Mouse (Mus musculus): ENCODE measurements around the gene Chad.
A peak's percentile ranks its signal among the peaks of the same experiment; 100 is the strongest.

The Chad gene

DNA sequence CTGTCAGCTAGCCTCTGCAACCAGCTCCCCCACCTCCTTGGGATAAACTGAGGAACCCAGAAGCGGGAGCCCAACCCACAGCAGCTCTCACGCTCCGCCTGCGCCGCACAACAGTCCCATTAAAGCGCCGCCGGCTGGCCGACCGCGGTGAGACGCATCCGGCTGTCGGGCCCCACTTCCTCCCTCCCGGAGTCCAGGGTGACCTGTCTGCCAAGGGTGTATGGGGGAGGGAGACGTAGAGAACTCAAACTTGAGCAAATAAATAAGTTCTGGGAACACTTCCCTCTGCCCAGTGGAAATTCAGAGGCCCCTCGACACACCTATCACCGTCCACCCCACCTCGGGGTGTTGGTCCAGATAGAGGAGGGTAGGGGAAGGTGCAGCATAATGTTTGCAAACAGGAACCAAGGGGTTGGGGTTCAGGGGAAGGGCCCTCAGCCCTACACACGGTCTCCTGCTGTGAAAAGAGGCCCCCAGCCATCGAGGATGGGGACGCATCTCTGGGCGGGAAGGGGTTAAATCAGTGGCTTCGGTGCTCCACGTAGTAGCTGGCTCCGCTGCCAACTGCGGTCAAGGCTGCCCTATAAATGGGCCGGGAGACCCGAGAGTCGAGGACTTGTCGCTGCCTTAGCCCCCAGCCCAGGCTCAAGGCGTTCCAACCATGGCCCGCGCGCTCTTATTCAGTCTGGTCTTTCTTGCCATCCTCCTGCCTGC is at the start of gene Chad:
TSS of gene Chad (plus strand) at position 611 of the 714 bp plus-strand sequence.
- DNase-seq (ENCODE audit: low spot score in 2 of 2) = no peak

DNA sequence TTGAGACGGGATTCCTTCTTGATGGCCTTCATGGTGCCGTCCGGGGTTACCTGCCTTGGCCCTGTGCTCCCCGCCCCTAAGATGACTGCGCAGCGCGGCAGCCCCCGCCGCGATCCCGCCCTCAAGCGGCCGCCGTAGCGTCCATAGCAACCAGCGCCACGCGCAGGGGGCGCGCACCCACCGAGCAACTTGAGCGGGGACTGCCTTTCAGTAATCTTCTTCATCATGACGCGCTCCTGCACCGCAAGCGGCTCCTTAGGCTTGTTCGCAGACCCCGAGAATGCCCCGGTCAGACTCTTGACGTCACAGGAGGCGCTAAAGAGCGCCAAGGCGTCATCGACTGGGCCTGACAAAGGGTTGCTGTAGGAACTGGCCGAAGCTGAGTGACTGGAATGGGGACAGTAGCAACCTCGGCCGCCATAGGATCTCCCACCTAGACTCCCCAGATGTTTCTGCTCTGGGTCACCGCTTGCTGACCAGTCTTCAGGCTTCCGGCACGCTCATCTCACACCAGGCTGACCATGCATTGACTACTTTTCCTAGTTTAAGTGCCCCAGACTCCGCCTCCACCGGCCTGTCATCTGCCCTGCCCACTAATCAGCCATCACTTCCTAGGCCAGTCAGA is 43.5 kb upstream of the Chad start, which contains the start of gene Mycbpap:
TSS of gene Mycbpap (minus strand) at position 524 of the 625 bp plus-strand sequence.
- DNase-seq (ENCODE audit: low spot score in 2 of 2) = peak; percentile 35 to 67

DNA sequence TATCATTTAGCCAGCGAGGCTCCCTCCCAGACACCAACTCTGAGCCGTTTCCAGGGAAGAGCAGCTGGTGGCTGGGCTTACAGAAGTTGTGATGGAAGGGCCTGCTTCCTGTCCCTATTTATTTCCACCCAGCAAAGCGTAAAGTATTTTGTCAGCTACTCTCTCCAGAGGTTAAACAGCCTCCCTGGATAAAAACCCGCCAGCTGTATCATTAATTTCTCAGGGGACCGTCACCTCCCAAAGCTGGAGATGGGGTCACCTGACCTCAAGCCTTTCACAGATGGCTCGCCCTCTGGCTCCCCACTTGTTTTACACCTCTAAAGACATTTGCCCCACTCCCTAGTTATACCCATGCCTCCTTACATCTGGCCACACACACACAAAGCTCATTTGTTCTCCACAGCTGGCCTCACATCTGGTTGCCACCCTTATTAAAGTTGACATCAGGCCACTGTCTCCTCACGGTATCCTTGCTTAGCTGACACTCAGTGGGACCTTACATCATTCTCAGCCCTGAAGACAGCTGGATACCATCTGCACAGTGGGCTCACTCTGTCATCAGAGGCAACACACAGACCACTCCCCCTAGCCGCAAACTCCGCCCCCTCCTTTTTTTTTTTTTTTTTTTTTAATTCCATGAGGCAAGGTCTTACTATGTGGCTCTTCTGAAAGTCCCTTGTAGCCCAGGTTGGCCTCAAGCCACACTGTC is 38.5 kb upstream of the Chad start:
- no peak for DNase-seq (ENCODE audit: low spot score in 2 of 2)

DNA sequence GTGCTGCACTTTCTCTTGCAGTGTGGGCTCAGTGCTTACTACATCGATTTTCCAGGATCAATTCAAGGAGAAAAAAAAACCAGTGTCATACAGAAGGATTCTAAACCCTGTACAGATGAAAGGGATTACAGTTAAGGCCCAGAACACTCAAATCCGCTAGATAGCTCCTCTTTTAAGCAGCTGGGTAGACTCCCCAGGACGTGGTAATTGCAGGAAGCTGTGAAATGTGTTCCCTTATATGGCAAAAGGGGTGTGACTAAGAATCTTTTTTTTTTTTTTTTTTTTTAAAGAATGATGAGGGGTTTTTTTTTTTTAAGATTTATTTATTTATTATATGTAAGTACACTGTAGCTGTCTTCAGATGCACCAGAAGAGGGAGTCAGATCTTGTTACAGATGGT is 36.0 kb upstream of the Chad start:
- DNase-seq (ENCODE audit: low spot score in 2 of 2) = no peak

DNA sequence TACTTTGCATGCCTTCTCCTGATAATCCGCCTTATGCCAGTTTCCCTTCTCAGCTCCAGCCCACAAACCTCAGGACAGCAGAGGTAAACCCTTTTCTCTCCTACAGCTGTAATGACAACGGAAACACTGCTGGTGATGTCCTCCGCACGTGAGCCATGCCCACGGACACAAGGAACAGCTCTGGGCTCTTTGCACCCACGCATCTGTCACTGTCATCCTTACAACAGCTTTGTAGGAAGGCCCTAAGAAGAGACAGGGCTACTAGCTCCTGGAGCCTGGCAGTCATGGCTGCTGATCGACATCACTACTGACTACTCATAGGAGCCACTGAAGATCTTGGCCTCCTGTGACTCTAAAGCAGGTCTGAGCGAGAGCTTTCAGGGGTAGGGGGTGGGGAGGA is 31.7 kb upstream of the Chad start:
- DNase-seq (ENCODE audit: low spot score in 2 of 2) = no peak

DNA sequence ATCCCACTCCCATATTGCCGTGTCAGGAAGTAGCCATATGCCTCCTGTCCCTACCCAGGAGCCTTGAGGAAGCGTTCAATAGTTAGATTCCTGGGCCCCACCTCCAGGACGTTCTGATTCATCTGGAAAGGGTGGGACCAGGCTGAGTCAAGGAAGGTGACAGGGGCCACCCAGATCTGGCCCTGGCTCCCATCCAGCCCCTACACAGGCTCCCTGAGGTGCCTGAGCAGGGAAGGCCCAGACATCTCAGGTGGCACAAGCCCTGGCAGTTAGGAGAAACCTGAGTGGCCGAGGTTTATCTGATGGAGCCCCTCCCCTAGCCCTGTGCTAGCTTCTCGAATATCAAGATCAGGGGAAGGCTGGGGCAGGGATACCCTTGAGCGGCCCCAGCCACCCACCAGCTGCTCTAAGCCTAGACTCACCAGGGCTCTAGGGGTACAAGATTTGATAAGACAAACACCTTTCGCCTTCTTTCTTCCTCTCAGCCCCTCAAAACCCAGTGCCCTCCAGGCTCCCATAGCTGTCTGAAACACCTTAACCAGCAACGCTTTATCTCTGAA is 26.0 kb upstream of the Chad start:
- peak; percentile 55 to 62 for DNase-seq (ENCODE audit: low spot score in 2 of 2)

DNA sequence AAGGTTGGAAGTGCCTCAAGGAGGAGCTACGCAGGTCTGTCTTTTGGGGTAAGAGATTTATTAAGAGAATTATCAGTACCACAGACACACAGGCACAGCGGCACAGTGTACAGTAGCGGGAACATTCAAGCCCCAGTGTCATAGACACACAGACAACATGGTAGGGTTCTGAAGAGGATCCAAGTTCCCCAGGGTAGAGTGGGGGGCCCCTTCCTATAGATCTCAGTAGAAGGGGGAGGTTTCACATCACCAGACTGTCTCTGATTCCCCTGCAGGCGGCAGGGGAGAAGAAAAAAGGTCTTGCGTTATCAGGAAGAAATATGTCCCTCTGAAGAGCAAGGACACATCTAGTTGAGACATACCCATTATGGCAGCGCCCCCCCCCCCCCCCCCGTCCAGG is 25.1 kb upstream of the Chad start:
- DNase-seq (ENCODE audit: low spot score in 2 of 2) = no peak

DNA sequence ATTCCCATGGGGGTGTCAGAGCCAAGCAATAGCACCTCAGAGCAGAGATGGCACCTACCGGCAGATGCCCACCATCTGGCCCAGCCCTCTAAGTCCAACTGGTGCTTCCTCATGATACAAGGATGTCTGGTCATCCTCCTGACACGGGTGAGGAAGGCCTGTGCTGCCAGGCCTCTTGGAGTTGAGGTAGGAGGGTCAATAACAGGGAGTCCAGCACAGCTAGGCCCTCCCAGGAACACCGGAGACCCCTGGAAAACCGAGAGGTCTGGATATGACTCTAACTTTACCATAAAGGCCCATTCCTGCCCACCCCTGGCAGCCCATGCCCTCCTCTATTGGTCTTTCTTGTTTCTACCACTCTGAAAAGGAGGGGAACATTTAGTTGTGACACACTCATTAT is 22.4 kb upstream of the Chad start:
- DNase-seq (ENCODE audit: low spot score in 2 of 2) = no peak

DNA sequence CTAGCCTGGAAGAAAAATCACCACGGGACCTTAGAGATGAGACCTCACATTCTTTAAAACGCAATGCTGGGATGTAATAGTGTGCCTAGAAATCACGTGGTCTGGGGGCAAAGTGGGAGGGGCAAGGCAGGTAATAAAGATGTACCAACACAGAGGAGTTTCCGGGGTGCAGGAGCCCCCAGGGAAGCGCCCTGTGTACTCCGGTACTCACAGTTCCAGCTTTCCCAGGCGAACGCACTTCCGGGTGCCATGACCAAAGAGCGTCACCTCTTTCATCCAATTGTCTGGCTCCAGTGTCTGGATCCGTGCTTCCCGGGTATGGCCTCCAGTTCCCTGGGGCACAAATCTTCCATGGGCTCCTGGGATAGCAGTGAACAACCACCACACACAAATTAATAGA is 21.5 kb upstream of the Chad start:
- DNase-seq (ENCODE audit: low spot score in 2 of 2) = no peak

DNA sequence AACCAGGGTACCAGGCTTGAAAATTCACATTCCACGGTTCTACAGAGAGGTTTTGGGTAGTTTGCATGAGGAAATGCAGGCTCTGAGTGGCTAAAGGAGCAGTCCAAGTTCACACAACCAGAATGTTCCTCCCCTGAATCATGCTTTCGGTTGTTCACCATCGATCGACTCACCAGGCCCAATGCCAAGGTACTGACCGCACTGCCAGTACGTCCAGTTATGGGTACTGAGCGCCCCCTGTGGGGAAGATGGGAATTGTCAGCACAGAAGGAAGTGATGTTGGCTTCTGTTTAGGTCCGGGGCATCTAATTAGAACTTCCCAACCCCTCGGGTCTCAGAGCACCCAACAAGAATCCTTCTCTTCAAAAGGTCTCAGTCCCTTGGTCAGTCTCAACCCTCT is 20.9 kb upstream of the Chad start:
- DNase-seq (ENCODE audit: low spot score in 2 of 2) = peak; percentile 86 to 94

DNA sequence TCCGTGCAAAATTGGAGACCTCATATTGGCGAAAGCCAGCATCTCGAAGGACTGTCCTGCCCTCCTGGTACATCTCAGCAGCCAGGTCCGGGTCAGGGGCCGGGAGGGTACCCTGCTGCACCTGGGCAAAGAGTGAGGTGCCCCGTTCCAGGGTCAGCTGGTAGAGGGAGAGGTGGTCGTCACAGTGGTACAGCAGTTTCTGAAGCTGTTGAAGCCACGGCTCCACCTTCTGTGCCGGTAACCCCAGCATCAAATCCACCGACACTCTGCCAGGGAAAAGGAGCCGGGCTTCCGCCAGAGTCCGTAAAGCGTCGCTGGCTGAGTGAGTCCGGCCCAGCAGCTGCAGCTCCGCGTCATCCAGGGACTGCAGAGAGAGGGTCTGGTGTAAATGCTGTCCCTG is 20.4 kb upstream of the Chad start:
- DNase-seq (ENCODE audit: low spot score in 2 of 2) = no peak

DNA sequence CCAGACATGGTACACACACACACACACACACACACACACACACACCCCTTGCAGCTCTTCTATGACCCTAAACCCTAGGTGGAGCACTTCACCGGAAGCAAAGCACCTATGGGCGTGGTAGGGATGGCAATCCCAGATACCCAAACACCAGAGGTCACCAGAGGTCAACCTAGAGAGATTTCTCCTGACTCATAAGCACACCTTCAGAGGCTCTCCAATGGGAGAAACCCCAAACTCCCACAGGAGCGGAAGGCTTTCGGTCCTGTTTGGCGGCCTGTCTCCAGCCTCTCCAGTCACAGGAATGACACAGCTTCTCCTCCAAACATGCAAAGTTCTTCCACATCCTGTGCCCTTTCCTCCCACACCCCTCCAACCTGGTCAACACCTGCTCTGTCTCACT is 18.5 kb upstream of the Chad start:
- no peak for DNase-seq (ENCODE audit: low spot score in 2 of 2)

DNA sequence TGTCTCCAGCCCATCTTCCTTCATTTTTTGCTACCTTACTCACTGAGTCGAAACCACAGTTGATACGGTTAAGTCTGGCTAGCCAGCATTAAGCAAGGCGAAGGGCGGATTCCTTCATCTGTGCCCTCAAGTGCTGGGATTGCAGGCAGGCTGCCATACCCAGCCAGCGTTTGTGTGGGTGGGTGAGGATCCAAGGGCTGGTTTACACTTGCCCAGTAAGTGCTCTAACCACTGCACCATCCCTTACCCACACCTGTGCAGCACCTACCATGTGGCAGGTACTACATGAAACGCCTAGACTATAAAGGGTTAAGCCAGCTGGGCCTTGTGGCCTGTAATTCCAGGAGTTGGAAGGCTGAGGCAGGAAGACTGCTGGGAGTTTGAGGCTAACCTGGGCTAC is 17.6 kb upstream of the Chad start:
- no peak for DNase-seq (ENCODE audit: low spot score in 2 of 2)

DNA sequence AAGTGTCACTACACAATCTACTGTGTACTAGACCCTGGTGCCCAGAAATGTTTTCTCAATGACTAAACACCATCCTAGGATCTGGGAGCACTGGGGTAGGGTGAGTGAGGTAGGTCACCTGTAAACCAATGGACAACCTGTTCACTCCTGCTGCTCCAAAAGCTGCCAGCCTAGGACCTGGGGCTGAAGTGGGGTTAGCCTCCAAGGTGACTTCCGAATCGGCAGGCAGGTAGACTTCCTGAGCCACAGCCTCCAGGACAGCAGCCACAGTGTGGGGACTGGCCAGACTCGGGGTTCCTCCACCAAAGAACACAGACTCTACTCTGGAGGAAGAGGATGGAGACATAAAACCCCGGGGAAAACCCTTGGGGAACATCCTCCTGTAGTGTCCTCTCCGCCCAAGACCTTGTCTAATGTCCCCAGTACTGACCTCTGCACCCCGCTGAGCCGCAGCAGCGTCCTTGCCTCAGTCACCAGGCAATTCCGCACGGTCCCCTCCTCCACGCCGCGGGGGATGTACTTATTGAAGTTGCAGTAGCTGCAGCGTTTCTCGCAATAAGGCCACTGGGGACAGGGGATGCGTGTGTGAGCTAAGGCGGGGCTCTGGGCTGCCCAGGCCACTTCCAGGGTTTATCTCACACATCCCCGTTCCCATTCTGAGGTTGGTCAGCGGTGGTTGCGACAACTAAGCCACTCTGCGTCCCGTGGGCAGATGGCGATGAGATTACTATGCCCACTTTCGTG is 16.6 kb upstream of the Chad start:
- DNase-seq (ENCODE audit: low spot score in 2 of 2) = peak; percentile 33 to 48

DNA sequence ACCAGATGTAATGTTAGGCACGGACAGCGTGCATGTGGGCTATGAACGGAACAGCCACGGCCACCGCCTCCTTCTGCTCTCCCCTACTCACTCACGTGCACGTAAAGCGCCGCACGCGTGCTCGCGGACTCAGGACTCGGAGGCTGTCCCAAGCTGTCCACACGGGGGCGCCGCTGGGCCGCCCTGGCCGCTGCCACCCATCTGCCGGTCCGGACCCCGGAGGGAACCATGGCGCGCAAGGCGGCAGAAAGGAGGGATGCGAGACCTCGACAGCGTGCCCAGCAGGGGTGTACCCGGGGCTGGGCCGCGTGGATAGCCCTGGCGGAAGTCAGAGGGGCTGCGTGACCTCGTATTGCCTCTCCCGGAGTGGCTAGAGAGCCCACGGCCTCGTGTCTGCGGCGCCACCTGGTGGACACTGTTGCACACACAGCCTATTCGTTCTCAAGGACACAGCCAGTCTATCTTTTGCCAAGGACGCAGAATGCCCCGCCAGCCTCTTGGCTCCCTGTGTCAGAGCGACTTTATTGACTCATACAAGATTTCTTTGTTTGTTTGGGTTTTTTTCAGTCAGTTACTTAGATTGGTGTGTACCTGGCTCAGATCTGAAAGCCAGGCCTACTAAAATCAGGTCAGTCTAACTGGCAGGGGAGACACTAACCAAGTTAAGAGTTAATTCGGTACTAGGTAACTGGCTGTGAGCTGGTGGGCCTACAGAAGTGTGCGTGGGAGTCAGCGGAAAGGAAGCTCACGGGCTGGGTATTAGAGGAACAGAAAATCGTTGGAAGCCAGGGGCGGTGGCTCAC is 15.8 kb upstream of the Chad start, which contains the start of gene Rsad1:
TSS of gene Rsad1 (minus strand) at position 368 of the 803 bp plus-strand sequence.
- peak; percentile 87 to 95 for DNase-seq (ENCODE audit: low spot score in 2 of 2)

DNA sequence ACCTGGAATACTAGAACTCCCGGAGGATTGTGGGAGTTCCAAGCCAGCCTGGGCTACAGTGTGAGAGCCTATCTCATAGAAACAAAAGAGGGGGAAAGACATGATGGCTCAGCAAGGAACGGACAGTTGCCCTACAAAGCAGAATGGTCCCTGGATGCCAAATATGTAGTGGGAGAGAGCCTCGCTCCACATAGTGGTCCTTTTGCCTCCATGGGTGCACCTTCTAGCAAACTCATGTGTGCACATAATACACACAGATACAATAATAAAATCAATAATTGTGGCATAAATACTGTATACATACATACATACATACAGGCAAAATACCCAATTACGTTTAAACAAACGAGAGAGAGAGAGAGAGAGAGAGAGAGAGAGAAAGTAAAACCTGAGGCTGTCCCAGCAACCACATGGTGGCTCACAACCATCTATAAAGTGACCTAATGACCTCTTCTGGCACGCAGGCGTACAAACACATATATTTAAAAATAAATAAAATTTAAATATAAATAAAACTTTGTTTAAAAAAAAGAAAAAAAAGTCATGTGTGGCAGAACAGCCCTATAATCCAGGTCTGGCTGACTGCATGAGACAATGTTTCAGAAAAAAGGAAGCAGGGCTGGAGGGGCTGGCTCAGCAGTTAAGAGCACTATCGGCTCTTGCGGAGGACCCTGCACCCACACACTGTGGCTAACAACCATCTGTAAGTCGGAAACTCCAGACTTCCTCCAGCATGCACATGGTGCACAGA is 15.0 kb upstream of the Chad start:
- no peak for DNase-seq (ENCODE audit: low spot score in 2 of 2)

DNA sequence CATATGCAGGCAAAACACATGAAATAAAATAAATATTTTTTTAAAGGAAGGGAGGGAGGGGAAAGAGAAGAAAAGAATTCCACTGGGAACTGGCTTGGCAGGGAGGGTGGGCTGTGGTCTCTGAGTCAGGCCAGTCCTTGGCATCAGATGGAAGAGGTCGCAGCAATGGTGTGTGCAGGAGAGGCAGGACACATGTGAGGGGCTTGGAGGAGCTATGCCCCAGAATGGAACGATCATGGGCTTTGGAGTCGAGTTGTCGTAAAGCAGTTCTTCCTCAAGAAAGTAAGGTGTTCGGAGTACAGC is 14.5 kb upstream of the Chad start:
- no peak for DNase-seq (ENCODE audit: low spot score in 2 of 2)

DNA sequence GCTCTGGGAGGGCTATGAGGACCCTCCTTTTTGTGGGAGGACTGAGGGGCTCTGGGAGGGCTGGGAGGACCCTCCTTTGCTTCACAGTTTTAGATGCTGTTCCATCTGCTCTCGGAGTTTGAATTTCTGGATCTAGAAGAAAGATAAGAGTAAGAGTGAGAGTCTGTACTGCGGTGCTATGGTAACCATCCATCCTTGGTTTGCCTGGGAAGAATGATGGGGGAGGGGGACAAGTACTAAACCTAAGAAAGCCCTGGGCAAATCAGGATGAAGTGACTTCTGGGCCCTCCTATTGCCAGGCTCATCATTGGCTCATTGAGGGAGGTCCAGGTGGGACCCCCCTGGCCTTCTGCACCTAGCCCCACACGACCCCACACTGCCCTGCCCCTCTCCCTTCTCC is 6.6 kb upstream of the Chad start:
- DNase-seq (ENCODE audit: low spot score in 2 of 2) = no peak

DNA sequence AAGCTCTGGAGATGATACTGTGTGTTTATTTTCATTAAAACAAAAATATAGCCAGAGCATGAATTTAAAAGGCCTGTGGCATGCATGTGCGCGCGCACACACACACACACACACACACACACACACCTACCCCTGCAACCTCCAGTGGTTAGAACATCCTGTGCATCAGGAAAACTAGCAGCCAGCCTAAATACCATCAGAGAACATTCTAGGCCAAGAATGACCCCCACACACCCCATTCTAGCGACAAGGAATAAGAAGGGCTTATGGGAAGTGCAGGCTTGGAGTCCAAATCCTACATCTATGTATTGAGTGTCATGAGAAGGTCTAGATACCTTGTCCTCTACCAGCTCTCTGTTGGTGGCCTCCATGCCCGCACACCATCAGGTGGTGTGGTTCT is 1.5 kb upstream of the Chad start:
- no peak for DNase-seq (ENCODE audit: low spot score in 2 of 2)

DNA sequence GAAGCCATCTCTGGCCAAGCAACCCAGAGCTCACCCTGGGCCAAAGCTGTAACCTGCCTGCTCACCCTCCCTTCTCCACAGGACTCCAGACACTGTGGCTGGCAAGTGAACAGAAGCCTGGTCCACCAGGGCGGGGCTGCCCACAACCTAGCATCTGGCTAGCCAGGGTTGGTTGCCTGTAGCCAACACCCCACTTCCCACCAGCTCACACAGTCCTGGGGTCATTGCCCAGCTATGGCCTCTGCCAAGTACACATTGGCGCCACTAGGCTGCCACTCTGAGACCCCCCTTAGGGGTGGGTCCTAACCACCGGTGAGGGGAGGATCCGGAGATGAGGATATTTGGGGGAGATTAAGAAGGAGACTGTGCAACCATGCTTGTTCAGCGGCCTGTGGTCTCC is 1.0 kb upstream of the Chad start:
- no peak for DNase-seq (ENCODE audit: low spot score in 2 of 2)

DNA sequence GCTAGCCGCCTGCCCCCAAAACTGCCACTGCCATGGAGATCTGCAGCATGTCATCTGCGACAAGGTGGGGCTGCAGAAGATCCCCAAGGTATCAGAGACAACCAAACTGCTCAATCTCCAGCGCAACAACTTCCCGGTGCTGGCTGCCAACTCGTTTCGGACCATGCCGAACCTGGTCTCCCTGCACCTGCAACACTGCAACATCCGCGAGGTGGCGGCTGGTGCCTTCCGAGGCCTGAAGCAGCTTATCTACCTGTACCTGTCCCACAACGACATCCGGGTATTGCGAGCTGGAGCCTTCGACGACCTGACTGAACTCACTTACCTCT is 268 bp downstream of the Chad start:
- DNase-seq (ENCODE audit: low spot score in 2 of 2) = peak; percentile 26 to 58

Measured in urinary bladder, adult 18-20 months (tissue).